Mouse (Mus musculus) A20 (cell line): ENCODE results near the gene Bfar.

ENCODE experiments used
- DNase-seq: peaks from one replicate; pipeline ENCODE4 v3.0.0-alpha.2; 2011; ENCODE audit warnings: low read depth, low spot score

The Bfar gene

GRCm38 (mm10) chr16:13671685-13672385 lies at the start of gene Bfar, which contains the start of gene 3110001I22Rik:
Gene Bfar (plus strand): TSS chr16:13671858.
Gene 3110001I22Rik (plus strand): TSS chr16:13671929.
- DNase-seq = peak; percentile 97

GRCm38 (mm10) chr16:13628345-13628744 lies 43.3 kb upstream of the Bfar start:
- DNase-seq = peak; percentile 40

GRCm38 (mm10) chr16:13638198-13638597 lies 33.5 kb upstream of the Bfar start:
- peak; percentile 40 for DNase-seq

DNA sequence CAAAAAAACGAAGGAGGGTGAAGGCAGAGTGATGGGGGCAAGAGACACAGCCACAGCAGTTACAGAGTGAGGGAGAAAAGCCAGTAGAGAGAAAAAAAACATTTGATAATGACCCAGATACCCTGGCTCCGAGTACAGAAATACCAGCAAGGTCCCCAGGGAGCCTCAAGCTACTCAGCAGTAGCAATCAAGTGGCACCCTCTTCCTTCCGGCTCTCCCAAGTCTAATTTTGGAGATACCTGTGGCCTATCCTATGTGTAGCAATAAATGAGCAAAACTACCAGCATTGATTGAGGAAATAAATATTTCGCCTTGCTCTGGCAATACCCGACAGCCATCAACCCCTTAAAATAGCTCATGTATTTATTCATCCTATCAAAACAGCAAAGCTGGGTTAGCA lies 32.1 kb upstream of the Bfar start:
- DNase-seq = peak; percentile 87

DNA sequence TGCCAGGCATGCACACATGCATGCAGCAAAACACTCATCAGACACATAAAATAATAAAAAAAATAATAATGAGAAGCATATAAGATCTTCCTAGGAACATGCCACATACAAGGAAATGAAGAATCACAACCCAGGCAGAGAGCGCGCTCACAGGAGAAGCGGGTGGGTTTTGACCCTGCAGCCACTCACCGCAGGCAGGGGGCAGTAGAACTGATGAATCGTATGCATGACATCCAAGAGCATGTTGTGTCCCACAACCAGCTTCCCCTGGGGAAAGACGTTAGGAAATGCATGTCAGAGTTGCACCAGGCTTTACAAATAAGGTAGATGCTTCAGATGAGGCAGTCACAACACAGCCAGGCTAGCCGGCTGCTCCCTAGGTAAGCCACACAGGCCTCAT lies 31.6 kb upstream of the Bfar start:
- DNase-seq = peak; percentile 90

DNA sequence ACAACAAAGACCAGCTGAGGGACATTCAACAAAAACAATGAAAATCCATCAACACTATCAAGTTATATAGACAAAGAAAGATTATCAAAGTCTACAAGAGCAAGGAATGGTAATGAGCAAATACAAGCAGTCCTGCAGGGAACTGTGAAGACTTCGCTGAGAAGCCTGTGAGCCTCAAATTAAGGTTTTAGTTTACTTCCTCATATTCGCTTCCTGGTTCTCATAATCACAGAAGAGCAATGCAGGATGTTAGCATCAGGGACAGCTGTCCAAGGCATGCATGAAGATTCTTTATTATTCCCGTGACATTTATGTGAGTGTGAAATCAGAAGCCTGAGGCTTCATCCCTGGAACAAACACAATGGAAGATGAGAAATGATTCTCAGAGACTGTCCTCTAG lies 27.2 kb upstream of the Bfar start:
- DNase-seq = peak; percentile 74

DNA sequence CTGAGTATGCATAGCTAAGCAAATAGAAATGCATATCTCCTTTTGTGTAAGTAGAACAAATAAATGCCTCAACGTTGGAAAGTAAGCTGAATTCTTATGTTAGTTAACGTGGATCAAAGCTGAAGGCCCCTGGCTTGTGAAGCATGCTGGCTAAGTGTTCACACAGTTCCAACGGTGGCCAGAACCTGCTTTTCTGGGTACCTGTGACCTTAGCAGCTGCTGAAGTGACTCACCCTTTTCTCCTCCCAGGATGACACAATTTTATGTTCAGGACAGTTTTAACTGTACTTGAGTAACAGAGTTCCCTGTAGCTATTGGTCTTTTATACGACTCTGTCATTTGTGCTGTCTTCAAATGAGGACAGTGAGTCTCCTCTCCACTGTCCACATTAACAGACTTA lies 25.7 kb upstream of the Bfar start:
- DNase-seq = no peak

GRCm38 (mm10) chr16:13658886-13659285 lies 12.8 kb upstream of the Bfar start:
- no peak for DNase-seq

GRCm38 (mm10) chr16:13660736-13661135 lies 10.9 kb upstream of the Bfar start:
- no peak for DNase-seq

DNA sequence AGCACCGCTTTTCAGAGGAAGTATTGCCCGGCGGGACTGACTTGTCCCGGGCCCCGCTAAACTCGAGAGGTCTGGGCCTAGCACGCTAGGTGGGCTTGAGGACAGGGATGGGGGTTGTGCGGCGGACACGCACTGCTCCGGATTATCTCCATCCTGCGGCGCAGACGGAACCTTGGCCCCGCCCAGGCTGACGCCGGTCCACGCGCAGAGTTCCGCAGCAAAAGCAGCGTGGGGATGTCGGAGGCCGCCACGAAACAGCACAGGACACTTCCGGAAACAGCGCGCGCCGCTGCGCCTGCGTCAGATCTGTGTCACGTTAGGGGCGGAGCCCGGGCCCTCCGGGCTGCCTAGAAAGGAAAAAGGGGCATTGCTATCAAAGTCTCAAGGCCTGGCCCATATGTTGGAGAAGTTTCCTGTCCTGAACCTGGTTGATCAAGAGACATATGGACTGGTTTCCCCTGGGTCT lies 3.7 kb upstream of the Bfar start, which contains the start of gene Parn:
Parn (minus strand) TSS at position 293 of the 466 bp plus-strand sequence.
- DNase-seq = peak; percentile 95

GRCm38 (mm10) chr16:13668402-13669108 lies 3.1 kb upstream of the Bfar start:
- no peak for DNase-seq

DNA sequence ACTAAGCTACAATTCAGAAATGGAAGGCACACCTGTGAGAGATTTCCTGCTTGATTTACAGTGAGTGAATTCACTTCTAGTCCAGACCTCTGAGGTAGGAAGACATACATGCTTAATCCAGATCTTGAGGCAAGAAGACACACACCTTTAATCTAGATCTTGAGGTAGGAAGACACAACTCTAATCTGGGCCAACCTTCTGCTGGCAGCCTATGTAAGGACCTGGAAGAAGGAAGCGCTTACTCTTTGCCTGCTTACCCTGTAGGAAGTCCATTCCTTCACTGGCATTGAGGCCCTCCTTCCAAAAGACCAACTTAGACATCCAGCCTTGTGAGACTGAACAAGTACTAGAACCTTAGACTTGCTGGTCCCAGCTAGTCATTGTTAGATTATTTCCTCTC lies 2.4 kb upstream of the Bfar start:
- DNase-seq = no peak

- DNase-seq = peak; percentile 36
These were observed 762 bp upstream of the Bfar start for GRCm38 (mm10) chr16:13670896-13671295.

DNA sequence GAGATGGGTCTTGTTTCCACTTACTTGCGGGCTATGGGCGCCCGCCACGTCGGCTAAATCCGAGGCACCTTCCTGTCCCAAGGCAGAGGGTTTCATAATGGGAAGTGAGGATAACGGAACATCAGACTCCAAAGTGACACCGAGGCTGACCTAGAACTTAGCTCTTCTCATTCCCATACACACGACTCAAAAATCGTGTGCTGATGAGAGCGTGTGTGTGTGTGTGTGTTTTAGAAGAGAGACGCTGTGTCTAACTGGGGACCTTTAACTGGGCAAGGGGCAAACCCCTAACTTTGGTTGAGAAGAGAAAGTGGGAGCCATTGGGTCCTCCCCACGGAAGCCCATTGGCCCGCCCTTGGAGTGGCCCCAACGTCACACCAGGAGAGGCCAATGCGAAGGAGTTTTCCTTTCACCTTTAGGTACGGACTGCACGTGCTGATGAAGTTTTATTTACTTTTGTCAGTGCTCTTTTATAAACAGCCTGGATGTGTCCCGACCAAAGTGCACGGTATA lies 784 bp downstream of the Bfar start:
- peak; percentile 85 for DNase-seq

DNA sequence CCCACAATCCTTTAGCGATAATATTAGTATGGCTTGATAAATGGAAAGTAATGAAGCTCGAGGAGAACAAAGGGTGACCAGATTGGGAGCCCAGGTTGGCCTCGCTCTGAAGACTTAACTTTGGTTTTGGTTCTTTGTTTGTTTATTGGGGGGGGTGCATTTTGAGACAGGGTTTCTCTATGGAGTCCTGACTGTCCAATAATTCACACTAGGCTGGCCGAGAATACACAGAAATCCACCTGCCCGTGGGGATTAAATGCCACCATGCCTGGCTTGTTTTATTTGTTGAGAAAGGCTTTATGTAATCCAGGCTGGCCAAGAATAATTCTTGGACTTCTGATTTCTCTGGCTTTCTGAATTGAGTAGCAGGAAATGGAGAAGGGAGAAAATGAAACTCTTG lies 1.5 kb downstream of the Bfar start:
- DNase-seq = no peak

GRCm38 (mm10) chr16:13674511-13674910 lies 2.9 kb downstream of the Bfar start:
- DNase-seq = no peak

- DNase-seq = no peak
These were observed 7.1 kb downstream of the Bfar start for GRCm38 (mm10) chr16:13678601-13679319.

- DNase-seq = peak; percentile 32
These were observed 27.3 kb downstream of the Bfar start for GRCm38 (mm10) chr16:13698998-13699397.

DNA sequence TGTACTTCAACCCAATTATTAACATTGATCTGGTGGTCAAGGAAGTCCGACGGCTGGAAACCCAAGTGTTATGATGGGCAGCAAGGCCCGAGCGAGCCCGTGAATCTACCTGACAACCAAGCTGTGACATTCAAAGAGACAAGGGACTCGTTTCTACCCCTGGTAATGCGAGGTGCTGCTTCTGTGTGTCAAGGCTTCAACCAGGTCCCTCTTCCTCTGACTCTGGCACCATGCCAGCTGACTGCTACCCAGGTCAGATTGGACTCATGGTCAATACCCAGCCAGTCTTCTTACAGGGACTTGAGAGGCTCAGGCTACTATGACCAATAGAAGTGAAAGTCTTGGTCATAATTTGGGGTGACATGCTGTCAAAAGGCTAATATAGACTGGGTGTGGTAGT lies 30.5 kb downstream of the Bfar start:
- DNase-seq = no peak

GRCm38 (mm10) chr16:13704676-13705075 lies 33.0 kb downstream of the Bfar start:
- DNase-seq = no peak

GRCm38 (mm10) chr16:13714910-13715309 lies 43.3 kb downstream of the Bfar start:
- DNase-seq = no peak
